Comparison of ENCODE assay signal across 9 mouse cellular contexts in genomic region chr4:57821556-57822356, GRCm38 (mm10).
DNase-seq lines count a peak whose midpoint lies in the region; ATAC-seq and TF ChIP-seq lines count a peak whose summit lies in the region.
"Had no signal": no experiment of that assay in that cellular context is flagged by ENCODE, and none has a peak within 500 bp of the region (broad histone marks: within the 10 kb centered on the region; RNA-seq: fewer than 3 reads in every experiment).

No protein-coding gene starts in this region.

- no peak for TF ChIP-seq POLR2A in thymus, adult 2 months (IDR thresholded peaks at IDR 0.05; ENCODE audit: control insufficient read depth, extremely low read depth, insufficient read depth, low read length, poor library complexity)

- no peaks in the 10 kb centered on the region for H3K27me3 ChIP-seq in heart, embryonic 10.5 days (ENCODE audit: insufficient read depth, poor library complexity, severe bottlenecking)
- no peaks in the 10 kb centered on the region for H3K27me3 ChIP-seq in thymus, adult 2 months (ENCODE audit: control insufficient read depth, insufficient read depth, low read length)
- H3K27me3 ChIP-seq in limb, embryonic 10.5 days (ENCODE audit: low read depth, poor library complexity, severe bottlenecking): no peaks in the 10 kb centered on the region
- H3K27me3 ChIP-seq: CH12.LX had no signal

- H3K4me1 ChIP-seq in heart, embryonic 10.5 days: peaks cover 47% of the 10 kb centered on the region
- peaks cover 25% of the 10 kb centered on the region for H3K4me1 ChIP-seq in thymus, adult 2 months (replicated peaks; ENCODE audit: control insufficient read depth, insufficient read depth, low read length)
- H3K4me1 ChIP-seq in limb, embryonic 10.5 days: peaks cover 15% of the 10 kb centered on the region

- no peaks in the 10 kb centered on the region for H3K9me3 ChIP-seq in heart, embryonic 10.5 days
- H3K9me3 ChIP-seq in limb, embryonic 10.5 days (replicated peaks): no peaks in the 10 kb centered on the region

- DNase-seq in heart, embryonic 10.5 days (ENCODE audit: low spot score): no peak
- DNase-seq in heart, postnatal 14 days: no peak
- DNase-seq in thymus, adult 2 months: no peak
- DNase-seq in thymus, postnatal 25 days: no peak
- no peak for DNase-seq in limb, embryonic 10.5 days (ENCODE audit: low spot score)
- DNase-seq in telencephalon, adult 2 months (ENCODE audit: low read depth, low spot score): peak; percentile 35
- DNase-seq in left cerebral cortex, postnatal 4 days: no peak

- no peak overlapping the region for H3K4me3 ChIP-seq in heart, embryonic 10.5 days
- no peak overlapping the region for H3K4me3 ChIP-seq in thymus, adult 2 months (ENCODE audit: control insufficient read depth, insufficient read depth, low read length)
- no peak overlapping the region; the same call in 1 of the 2 replicates for H3K4me3 ChIP-seq in limb, embryonic 10.5 days

- 39% methylated on average over 11 of the region's 11 CpGs for WGBS in heart, embryonic 10.5 days
- WGBS in thymus, adult 2 months: 41% methylated on average over 11 of the region's 11 CpGs
- 29% methylated on average over 11 of the region's 11 CpGs for WGBS in limb, embryonic 10.5 days

- 0 out of 2 replicates have a peak, but pooled peaks have one; percentile 14 for TF ChIP-seq CTCF in thymus, adult 2 months (IDR thresholded peaks at IDR 0.05; ENCODE audit: borderline replicate concordance, control insufficient read depth, extremely low read depth, insufficient read depth, low read length, poor library complexity)

- H3K36me3 ChIP-seq in heart, embryonic 10.5 days: peaks cover 14% of the 10 kb centered on the region
- no peaks in the 10 kb centered on the region for H3K36me3 ChIP-seq in thymus, adult 2 months (ENCODE audit: control insufficient read depth, insufficient read depth, low read length)
- peaks cover 4% of the 10 kb centered on the region for H3K36me3 ChIP-seq in limb, embryonic 10.5 days

- H3K27ac ChIP-seq in heart, embryonic 10.5 days: peak overlapping the region; percentile 78
- peak overlapping the region; percentile 86 for H3K27ac ChIP-seq in thymus, adult 2 months (ENCODE audit: control insufficient read depth, insufficient read depth, low read length)
- peak overlapping the region; percentile 79 for H3K27ac ChIP-seq in limb, embryonic 10.5 days

- ATAC-seq in monocyte, adult 5-6 weeks (replicated peaks; ENCODE audit: insufficient number of reproducible peaks, low FRiP score, low TSS enrichment, poor library complexity, severe bottlenecking): no peak

- intact Hi-C loops in heart, postnatal 14 days (cut with DNase I): no loop called here
- intact Hi-C loops in left cerebral cortex, postnatal 4 days (cut with DNase I): no loop called here
